Mouse (Mus musculus) ZHBTc4 (cell line): ENCODE data around the gene Serpina3g.
A peak's percentile ranks its signal among the peaks of the same experiment; 100 is the strongest.

Experiments
- DNase-seq: peaks from one replicate; pipeline ENCODE4 v3.0.0-alpha.2; 2011; ENCODE audit warnings: low read depth, low spot score

The Serpina3g gene

GRCm38 (mm10) chr12:104235915-104236314 is at the start of gene Serpina3g:
Gene Serpina3g, plus strand, starts transcription at chr12:104236245.
- no peak for DNase-seq

GRCm38 (mm10) chr12:104189246-104189645 is 46.8 kb upstream of the Serpina3g start:
- no peak for DNase-seq

DNA sequence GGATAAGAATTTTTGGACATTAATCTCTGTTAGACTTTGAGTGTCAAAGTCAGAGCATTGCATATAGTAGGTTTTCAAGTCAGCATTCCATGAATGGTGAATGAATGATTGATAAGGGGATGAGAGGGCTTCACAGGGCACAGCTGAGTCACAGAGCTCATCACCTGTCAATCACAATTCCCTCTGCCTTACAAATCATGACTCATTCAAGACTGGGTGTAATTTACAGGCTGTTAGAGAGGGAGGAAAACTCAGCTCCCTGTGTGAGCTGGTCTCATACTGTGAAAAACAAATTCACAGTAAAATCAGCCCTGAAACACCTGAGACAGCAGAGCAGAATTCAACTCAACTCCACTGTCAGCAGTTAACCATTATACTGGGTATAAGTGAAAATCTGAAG is 45.2 kb upstream of the Serpina3g start:
- DNase-seq: no peak

GRCm38 (mm10) chr12:104209149-104209548 is 26.9 kb upstream of the Serpina3g start:
- peak; percentile 59 for DNase-seq

DNA sequence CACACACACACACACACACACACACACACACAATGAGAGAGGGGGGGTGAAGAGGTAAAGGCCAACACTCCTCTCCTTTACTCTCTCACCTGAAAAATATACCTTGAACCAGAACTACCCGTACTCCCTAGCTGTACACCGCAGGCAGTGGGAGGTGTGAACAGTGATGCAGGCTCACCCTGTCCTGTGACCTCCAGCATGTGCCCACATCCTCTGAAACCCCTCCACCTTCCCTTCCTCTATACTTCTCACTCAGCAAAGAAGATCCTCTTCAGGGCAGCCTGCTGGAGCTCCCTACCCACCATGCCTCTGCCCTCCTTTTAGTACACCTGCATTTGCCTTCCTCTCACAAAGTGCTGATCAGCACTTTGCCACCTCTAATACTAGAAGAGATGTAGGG is 26.2 kb upstream of the Serpina3g start:
- no peak for DNase-seq

DNA sequence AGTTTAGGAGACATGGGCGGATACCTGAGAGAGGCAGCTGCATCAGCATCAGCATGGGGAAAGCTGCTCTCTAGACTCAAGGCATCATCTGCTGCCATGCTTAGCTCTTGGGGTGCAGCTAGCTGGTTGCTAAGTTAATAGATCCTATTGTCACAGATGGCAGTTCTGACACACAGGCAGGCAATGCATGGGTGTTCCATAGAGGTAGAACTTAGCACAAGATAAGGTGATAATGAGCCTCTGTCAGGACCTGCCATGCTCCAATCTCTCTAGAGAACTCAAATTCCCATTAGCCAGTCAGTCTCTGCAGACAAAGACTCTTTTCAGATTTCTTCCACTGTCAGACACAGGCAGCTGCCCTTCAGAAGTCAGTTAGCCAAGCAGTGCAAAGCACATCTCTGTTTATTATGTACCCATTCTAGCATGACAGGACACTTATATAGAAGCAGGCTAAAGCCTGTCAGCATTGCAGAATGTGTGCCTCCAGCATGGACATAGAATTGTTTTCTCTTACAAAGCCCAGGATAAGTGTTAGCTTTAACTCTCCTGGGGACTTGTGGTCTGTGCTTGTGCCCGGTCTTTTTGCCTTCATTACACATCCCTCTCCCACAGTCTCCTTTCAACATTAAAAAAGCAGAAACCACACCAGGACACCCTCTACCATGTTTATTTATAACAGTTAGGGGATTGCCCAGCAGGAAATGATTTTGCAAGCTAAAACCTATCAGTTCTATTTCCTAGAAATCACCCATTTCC is 22.2 kb upstream of the Serpina3g start:
- DNase-seq: no peak

GRCm38 (mm10) chr12:104214445-104214753 is 21.6 kb upstream of the Serpina3g start, which contains the start of gene Serpina3f:
Gene Serpina3f, plus strand, starts transcription at chr12:104214544.
- DNase-seq: no peak

DNA sequence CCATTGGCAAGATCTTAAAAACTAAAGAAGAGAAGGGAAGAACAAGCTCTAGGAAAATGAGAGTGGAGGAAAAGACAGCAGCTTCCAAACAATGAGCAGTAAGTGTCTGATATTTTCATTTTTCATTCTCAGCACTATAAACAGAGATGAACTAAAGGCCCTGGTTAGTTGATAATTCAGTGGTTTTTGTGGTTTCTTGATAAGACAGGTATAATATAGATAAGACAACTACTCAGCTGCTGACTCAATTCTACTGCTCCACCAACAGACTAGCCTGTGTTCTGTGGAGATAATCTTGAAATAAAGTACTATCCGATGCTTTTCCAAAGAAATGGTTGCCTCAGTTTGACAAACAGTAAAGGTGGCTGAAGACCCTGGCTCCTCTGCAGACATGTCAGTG is 20.8 kb upstream of the Serpina3g start:
- no peak for DNase-seq

DNA sequence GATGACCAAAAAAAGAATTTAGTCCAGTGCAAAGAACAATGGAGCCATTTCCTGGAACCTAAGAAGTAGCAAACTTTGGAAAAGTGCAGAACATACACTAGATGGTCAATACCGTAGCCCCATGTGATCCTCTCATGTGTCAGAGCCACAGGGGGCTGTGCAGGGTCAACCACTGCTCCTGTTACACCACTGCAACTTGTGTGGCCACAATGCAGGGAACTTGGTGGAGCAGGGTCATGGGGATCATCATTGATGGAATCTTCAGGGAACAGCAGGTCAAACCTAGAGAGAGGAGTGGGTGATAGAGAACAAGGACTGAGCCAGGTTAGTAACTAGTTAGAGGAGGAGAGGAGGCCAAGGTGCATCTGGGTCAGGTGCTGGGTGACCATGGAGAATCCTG is 14.4 kb upstream of the Serpina3g start:
- DNase-seq: no peak

DNA sequence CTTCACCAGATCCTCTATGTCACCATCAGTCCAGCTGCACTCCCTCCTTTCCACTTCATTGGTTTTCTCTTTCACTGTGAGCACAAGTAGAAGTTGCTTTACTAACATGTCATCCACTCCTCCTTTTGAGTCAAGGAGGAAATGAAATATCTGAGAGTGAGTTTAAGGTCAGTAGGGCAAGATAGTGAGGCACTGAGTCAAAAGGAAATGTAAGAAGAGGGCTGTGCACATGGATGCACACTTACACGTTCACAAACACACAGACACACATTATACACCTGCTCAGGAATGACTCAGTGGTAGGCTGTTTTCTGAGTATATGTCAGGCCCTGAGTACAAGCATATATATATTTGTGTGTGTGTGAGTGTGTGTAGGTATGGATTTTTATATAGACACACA is 12.4 kb upstream of the Serpina3g start:
- no peak for DNase-seq

GRCm38 (mm10) chr12:104224598-104225300 is 11.3 kb upstream of the Serpina3g start:
- DNase-seq: no peak

GRCm38 (mm10) chr12:104230762-104231161 is 5.3 kb upstream of the Serpina3g start:
- no peak for DNase-seq

GRCm38 (mm10) chr12:104238048-104238447 is 2.0 kb downstream of the Serpina3g start:
- peak; percentile 18 for DNase-seq

DNA sequence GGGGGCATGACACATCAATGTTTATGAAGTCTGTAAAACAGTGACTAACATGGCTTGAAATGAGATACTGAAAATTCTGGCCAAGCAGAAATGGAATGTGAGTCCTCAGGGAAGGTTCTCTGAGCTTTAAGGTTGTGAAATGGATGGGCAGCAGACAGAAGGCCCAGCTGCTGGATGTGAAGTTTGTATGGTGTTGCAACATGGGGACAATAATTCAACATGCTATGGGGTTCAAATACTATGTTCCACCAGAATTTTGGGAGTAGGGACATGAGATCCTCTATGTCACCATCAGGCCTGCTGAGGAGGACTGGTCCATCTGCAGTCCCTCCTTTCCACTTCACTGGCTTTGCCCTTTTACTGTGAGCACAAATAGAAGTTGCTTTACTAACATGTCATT is 7.3 kb downstream of the Serpina3g start:
- DNase-seq: no peak

- DNase-seq: peak; percentile 20
Measured at GRCm38 (mm10) chr12:104245092-104245491, 9.0 kb downstream of the Serpina3g start.

DNA sequence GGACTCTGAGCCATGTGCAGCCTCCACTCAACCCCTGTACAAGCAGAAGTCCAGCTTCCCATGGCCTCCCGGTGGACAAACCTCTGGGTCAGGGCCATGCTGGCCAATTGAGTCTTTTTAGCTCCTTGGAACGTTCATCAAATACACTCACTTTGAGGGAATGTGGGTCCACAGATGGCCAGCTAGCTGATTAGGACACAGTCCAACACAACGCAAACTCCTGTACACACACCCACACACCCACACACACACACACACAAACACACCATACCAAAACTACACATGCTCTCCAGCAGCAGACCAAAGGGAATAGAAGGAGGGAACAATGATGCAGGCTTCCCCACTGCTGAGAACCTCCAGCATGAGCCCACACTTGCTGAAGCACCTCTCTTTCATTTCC is 9.6 kb downstream of the Serpina3g start:
- no peak for DNase-seq

- peak; percentile 93 for DNase-seq
Measured at GRCm38 (mm10) chr12:104247553-104248002, 11.5 kb downstream of the Serpina3g start.

DNA sequence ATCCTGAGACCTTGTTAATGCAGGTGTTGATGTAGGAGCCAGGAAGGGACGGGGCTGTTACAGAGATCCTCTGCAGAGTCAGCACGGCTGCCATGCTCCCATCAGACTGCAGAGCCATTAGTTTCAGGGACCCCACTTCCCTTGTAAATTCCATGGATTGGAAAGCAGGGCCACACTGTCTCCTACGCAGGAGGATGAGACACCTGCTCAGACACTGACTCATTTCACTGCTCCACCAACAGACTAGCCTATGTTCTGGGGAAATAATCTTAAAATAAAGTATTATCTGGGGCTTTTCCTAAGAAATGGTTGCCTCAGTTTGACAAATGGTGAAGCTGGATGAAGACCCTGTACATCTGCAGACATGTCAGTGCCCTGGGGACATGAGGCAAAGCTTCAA is 12.2 kb downstream of the Serpina3g start:
- no peak for DNase-seq

- DNase-seq: no peak
Measured at GRCm38 (mm10) chr12:104261041-104261440, 25.0 kb downstream of the Serpina3g start.

GRCm38 (mm10) chr12:104262863-104263262 is 26.8 kb downstream of the Serpina3g start, which contains the start of gene Serpina3i:
Gene Serpina3i, plus strand, starts transcription at chr12:104263122.
- peak; percentile 83 for DNase-seq

- DNase-seq: no peak
Measured at GRCm38 (mm10) chr12:104266374-104266773, 30.3 kb downstream of the Serpina3g start.

DNA sequence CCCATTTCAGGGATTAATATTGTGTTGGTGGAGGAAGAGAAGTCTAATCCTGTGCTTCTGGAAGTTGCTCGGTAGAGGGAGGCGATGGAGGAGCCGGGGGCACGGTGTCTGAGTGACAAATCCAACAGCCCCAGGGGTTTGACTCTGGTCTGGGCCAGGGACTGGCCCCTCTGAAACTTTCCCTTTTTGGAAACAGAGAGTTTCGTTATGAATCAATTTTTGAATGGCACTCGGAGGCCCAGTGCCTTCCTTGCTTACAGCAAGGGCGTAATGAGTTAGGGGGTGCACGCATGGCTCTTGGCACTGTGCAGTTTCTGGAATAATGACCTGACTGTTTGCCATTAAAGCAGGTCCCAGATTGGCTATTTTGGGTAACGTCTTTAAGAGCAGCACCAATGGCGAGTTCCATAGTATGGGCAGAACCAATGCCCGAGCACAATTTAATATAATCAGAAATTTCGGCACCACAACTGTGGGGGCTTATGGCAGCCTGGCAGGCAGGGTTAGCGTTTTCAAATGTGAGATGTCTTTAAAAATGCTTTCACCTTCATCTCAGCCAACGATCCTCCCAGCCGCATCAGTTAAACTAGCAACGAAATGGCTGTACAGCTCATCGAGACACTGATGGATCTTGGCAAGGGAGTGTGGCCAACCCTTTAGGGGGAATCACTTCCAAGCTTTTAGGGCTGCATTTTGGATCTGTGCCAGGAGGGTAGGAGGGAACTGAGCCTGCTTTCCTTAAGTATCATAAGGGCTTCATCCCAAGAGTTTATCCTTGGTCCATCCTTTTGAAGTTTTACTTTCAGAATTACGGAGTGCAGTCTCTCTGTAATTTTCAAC is 42.4 kb downstream of the Serpina3g start:
- no peak for DNase-seq
